Mouse (Mus musculus) layer of hippocampus, postnatal 25 days (tissue): Measurements from ENCODE around the gene Tdrd7. TPM values are rescaled to one million over a fixed set of nuclear protein-coding genes. Genes with fewer than 3 reads are reported as not detected.

Experiments
- DNase-seq, 2 experiments: peaks; one replicate each; pipeline ENCODE4 v3.0.0; 2022; ENCODE audit warnings: mixed read lengths in 2 of 2, low spot score in 1 of 2; ENCODE audit errors: extremely low spot score in 1 of 2
- total RNA-seq, 2 experiments: library from RNA; stranded (reverse); gene quantifications; 2 replicates each; pipeline ENCODE4 v1.2.3; 2021

Gene Tdrd7
- total RNA-seq, result 10 to 100 TPM; 29.1 to 29.4 TPM

DNA sequence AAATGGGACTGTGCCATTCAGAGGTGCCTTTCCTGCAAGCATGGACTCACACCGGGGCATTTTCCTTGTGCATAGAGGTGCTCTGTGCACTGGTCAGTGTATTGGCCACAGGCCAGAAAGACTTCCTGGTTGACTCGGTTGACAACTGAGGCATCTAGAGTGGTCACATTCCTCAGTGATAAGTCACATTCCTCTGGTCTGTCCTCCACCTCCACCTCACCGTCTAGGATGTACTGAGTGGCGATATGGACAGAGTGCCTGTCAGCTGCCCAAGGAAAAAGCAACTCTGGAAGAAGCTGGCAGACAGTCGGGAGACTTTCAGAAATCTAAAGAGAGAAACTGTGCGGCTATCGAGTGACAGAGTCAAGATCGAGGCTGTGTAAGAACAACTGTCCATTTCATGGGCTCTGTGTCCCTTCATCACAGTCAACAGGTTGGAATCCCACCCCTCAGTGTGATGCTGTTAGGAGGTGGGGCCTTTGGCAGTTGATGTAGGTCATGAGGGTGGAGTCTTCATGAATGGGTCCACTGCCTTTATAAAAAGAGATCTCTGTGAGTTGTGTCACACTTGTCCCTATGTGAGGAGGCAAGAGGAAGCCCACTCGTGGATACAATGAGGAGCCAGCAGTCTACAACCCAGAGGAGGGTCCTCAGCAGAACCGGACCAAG, at the start of gene Tdrd7:
Tdrd7 (plus strand) TSS at position 564 of the 669 bp plus-strand sequence.
- no peak for DNase-seq

DNA sequence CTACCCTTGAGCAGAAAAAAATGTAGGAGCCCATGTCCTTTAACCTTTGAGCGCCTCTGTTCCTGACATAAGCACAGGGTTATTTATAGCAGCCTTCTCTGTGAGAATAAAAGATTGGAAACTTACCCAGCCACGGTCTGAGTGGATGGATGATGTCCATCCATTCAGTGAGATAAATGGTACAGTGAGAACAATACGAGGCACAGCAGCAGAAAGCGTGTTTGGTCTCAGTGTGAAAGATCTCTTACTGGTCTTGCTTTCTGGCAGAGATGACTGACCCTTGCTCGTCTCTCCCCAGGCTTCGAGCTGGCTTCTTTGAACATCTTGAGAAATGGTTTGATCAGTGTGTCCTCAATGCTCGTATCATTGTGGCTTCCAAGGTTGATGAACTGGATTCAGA, 48.0 kb upstream of the Tdrd7 start:
- DNase-seq, result no peak

DNA sequence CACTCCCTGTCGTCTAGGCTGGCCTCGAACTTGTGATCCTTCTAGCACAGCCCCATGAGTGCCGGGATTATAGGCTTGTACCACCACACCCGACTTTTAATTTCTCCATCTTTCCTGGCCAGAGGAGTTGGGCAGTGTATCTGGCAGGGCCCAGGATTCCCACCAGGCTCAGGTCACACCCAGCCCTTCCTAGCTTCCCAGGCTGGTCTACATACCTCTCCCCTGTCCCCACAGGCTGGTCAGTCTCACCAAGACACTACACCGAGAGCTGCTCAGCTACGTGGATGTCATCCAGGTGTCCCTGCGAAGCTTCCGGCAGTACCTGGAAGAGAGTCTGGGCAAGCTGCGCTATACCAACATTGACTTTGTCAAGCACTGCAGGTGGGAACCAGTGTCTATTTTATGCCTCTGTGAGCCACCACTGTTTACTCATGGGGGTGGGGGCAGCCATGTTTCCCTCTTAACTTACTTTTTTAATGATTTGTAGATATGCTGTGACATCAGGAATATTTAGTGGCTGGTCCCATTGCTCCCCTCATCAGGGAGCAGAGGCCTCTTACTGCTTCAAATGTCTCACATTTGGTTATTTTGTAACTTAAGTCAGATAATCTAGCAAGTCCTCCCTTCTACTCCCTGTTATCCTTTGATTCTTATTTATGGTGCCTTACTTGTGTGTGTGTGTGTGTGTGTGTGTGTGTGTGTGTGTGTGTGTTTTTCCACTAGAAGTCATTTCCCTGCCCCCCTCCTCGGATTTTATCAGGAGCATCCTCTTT, 43.3 kb upstream of the Tdrd7 start:
- DNase-seq, result no peak

DNA sequence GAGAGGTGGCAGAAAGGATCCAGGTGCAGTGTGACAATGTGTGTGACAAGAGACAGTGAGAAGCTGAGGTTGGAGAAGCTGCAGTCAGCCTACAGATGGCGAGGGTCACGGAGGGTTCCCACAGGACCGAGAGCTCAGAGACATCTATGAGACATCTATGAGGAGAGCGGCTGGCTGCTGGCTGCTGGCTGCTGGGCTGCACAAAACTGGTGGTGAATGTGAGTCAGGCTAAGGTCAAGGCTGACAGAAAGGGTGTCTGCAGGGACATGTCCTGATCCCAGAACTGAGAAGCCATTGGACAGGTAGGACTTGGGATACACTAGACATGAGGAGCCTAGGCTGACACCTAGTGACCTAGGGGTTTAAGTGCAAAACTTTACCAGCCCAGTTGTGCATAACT, 41.1 kb upstream of the Tdrd7 start:
- DNase-seq, result no peak

DNA sequence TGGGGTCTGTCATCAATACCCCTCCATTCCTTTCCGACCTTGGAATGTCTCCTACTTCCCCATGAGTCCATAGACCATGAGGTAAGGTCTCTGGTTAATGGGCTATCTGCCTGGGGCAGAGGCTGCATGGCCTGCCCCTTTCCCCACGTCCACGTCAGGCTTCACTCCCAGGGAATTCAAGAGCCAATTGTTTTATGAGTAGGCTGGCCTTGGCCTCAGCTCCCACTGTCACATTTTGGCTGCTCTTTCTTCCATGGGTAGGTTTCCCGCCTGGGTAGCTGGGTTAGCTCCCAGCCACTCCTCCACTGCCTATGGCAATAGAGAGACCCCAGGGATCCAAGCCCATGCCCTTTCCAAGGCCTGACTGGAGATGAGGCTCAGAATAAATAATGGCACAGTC, 36.6 kb upstream of the Tdrd7 start:
- no peak for DNase-seq

DNA sequence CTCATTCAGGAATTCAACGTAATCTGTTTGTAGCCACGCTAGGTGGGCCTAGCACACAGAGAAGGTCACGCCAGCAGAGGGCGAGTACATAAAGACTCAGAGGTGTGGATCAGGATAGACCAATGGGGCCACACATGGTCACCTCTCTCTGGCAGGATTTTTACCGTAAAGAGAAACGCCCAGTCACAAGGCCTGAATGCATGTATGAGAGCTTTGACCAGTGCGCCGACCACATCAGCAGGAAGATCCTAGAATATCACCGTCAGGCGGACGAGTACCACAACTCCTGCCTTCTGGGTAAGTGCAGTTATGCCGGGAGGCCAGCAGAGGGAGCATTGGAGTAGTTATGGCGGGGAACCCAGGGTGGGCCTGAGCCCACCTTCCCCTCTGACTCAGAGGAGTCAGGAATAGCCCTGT, 23.5 kb upstream of the Tdrd7 start:
- DNase-seq, result peak; percentile 21 to 67

DNA sequence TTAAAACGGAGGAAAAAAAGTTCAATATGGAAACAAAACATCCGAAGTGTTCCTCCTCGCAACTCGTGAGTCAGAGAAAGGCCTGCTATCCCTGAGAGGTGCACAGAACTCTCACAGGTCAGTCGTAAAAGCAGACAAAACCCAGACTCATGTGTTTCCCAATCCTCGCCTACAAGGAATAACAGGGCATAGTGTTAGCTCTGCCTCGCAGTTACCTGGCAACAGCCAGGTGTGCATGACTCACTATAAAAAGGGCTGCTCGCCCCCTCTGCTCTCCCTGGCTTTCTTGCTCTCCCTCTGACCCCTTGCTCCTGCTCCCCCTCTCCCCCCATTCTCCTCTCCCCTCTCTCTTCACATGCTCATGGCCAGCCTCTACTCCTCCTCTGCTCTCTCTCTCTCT, 17.4 kb upstream of the Tdrd7 start:
- no peak for DNase-seq

DNA sequence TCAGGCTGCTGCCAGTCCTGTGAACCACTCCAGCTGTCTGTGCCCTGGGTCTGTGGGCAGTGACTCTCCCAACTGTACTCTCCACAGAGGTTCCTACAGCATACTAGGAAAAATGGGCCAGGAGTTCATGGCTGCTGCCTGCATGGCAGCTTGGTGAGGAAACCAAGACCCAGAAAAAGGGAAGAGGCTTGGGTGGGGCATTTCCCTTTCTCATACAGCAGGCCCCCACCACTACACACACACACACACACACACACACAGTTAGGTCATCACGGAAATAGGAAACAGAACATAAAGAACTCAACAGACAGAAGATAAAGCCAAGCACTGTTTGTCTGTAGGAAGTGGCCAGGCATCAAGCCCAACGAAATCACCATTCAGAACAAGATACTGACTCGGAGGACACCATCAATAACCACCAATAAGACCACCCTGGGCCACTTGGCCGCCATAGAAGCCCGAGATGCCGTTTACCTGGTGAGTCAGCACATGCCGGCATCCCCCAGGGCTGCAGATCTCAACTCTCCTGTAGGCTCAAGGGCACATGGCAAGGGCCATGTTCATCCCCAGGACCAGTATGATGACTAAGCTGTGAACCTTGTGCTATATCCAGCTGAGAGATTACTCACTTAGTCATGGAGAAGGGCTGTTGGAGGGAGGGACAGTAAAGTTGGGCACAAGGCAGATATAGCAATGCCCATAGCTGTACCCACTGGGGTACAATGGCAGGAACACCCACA, 15.9 kb upstream of the Tdrd7 start:
- DNase-seq, result no peak

DNA sequence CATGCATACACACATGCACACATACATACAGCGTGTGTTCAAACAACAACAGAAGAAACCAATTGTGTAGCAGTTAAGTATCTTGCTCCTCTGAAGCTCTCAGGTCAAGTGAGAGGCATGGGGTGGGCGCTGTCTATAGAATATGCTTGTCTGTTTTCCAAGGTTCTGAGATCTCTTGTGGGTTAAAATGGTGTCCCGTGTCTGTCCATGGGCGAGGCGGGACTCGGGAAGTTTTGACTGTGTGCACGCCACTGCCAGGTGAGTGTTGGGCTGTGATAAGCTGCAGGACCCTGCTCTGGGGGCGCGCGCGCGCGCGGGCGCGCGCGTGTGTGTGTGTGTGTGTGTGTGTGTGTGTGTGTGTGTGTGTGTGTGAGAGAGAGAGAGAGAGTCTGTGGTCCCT, 13.3 kb upstream of the Tdrd7 start:
- no peak for DNase-seq

DNA sequence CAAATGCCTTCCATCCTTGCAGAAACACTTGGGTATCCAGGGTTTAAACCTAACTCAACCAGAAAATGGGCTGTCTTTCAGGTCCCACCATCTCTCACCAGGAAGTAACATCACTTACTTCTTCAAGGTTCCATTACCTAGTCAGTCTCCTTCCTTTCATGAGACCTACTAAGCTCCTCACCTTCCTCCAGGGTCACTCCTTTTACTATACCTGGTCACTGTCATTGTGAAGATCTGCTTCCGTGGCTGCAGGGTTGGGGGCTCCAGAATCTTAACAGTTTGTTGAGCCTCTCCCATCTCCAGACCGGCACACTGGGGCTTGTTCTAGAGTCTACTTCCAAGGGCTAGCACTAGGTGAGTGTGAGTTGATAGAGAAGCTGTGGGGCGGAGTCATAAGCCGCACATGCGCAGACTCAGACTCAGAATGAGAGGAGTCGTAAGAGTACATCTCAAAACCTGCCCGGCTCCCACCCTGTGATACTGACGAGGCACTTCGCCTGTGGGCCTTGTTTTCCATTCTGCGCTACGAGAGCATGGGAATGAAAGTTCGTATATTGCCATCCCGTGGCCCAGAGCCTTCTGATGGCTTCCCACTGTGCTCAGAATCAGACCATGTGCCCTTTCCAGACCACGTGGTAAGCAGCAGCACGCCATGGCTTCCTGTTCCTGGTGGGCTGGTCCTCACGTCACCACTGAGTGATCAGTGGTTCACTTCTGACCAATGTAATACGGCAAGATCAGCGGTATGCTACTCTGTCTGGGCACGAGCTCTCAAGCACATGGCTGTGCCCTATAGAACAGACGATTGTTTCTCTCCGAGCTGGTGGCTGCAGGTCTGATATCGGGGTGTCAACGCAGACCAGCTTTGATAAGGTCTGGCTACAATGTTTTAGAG, 11.9 kb upstream of the Tdrd7 start:
- DNase-seq, result no peak

DNA sequence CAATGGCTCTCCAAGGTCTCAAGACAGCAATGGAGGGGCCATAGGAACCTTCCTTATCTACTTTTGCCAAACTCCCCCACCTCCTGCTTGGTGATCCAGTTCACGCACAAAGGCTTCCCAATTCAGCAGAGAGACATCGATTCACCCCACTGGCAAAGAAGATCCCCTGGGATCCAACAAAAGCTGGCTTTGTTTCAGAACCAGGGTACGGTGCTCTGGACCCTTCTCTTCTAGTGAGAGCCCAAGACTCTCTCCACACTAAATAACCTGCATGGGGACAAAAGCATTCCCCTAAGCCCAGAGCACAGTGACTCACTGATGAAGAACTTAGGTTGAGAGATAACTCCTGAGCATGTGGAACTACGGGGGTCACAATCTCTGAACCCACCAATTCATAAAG, 9.9 kb upstream of the Tdrd7 start:
- no peak for DNase-seq

DNA sequence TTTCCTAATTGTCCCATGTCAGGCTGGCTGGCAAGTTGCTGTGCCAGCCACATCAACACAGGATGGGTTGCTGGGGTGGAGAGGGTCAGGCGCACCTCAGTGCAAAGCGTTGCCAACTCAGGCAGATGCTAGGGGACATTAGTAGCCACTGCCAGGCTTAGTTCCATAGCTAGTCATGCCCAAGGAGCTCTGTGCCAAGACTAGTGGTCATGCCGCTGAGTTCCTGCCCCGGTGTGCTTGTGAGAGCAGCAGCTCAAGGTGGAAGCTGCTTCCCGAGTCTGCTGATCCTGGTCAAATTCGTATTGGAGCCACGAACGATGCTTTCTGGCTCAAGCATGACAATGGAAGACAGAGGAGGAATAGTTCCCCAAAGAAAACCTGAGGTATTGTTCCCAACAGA, 9.0 kb upstream of the Tdrd7 start:
- DNase-seq, result no peak

DNA sequence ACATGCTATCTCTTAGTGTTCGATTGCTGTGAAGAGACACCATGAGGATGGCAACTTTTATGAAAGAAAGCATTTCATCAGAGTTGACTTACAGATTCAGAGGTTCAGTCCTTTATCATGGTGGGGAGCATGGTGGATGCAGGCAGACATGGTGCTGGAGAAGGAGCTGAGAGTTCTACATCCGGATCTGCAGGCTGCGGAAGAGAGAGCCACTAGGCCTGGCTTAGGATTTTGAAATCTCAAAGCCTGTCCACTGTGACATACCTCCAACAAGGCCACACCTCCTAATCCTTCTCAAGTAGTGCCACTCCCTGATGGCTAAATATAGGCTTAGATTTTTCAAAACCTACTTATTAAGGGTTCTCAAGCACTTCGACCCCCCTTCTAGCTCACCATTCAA, 8.4 kb upstream of the Tdrd7 start:
- DNase-seq, result no peak

DNA sequence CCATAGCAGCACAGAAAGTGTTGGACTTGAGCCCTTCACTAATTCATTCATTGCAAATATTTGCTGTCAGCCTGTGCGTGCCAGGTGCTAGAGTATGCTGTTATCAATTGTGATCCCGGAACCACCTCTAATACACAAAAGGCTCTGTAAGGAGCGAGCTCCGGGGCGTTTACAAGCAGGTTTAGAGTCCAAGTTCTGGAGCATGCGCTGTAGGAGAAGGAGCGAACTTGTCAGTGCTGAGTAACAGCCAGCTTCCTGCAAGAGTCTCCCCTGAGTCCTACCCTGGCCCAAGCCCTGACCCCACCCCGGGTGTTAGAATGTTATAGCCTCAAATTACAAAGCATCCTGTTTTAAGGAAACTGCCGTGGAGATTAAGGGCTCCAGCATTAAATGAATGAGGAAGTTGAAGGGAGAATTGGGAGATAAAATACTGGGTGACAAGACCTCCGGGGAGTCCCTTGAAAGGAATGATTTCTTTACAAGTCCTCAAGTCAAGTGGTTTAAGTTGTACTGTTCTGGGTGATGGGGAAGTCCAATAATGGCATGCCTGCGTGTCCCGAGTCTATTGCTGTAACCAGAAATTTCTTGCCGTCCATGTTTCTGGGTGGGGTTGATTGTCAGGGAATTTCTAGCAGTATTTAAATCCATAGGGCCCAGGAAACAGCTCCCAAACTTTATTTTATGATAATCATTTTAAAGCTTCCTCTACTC, 758 bp downstream of the Tdrd7 start:
- no peak for DNase-seq

DNA sequence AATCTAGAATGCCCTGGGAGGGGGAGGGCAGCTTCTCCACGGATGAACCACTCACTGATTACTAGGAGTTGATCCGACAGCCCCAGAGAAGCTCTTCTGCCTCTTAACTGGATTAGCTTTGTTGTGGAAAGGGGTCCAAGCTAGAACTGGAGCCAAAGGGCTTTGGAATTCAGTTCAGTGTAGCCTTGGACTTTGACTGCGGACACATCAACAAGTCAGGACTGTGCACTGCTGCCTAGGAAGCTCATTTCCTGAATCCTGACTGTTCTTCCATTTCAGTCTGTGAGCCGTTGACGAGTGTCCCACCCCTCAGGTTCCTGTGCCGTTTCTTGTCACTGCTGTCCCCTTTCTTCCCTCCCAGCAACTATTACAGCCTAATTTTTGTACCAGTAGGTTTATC, 1.6 kb downstream of the Tdrd7 start:
- no peak for DNase-seq

DNA sequence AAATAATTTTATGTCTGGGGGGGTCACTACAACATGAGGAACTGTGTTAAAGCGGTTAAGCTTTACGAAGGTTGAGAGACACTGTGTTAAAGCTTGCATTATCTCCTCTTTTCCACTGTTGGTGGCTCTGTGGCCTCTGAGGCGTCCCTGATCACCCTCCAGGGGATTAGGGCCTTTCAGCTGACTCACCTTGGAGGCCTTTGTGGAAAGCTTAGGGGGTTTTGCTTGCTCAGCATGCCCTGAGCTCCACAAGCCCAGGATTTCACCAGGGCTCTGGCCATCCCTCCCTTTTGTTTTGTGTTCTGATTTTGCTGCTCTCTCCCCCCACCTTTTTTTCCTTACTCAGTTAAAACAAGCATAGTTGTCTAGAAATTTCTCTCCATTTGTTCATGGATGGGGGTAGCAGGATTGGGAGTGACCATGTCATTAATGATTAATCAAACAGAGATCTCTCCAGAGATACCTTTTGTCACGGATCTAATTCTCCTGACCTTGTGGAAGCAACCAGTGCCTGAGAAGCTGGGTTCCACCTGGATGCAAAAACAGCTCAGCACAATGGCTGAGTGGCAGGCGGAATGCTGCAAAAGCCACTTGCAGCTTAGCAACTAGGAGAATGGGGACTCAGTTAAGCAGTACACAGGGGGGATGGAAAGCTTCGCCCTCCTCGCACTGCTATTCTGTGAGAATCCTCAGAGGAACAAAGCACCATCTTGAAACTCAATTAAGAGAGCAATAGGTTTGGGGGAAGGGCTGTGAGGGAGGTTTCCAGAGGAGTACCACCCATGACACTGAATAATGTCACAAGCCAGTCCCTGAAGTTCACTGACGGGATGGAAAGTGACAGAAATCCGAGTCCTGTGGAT, 2.6 kb downstream of the Tdrd7 start:
- DNase-seq, result no peak

DNA sequence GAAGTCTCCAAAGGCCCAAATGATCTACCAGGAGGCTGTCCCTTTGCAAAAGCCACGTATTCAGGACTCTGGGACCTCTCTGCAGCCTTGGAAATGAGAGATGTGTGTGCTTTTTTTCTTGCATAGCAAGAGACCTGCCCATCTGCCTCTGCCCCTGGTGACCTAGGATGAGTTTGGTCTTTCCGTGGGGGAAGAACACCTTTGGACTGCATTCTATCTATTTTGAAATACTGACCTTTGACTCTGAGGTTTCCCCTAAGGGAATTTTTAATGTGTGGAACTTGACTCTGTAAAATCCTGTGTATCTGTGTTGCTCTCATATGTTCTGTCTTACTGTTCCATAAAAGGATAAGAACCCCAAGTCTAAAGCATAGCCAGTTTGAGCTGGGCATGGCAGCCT, 3.9 kb downstream of the Tdrd7 start:
- no peak for DNase-seq

DNA sequence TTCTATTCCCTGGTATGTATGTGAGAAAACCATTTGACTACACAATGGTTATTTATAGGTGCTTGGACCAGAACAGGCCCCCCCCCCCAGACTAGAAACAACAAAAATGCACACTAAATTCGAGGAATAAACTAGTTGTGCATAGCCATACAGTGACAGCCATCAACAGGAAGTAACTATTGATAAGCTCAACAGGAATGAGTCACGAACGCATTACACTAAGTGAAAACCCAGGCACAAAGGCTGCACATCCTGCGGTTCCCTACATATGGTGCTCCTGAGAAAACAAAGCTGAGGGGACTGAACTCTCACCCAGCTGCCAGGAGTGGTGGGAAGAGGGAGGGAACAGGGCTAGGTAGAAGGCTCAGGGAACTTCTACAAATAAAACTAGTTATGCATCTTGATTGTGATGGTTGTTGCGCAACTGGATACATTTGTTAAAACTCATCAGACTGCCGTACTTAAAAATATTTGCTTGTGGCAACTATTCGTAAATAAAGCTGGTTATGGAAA, 5.0 kb downstream of the Tdrd7 start:
- DNase-seq, result no peak
